Mouse (Mus musculus): ENCODE data around the gene Pgghg. TPM values are rescaled to one million over a fixed set of nuclear protein-coding genes. Genes with fewer than 3 reads are reported as not detected.

Gene Pgghg
- total and polyA plus RNA-seq, 3 experiments = 5.6 to 9.0 (median 7.5) TPM

GRCm38 (mm10) chr7:140952441-140952840, 11.2 kb downstream of the Pgghg start:
- H3K4me1 ChIP-seq (ENCODE audit: insufficient read depth, low read depth, low read length) = peaks cover 61% of the 10 kb centered on the region
- no peak for TF ChIP-seq CTCF (IDR thresholded peaks at IDR 0.05; ENCODE audit: low read depth, low read length)
- no peak for TF ChIP-seq TAL1 (conservative IDR thresholded peaks at IDR 0.05; ENCODE audit: low read depth, low read length)
- no peak for TF ChIP-seq GATA1 (IDR thresholded peaks at IDR 0.05; ENCODE audit: borderline replicate concordance, low read length)
- no peak for TF ChIP-seq POLR2AphosphoS5 (IDR thresholded peaks at IDR 0.05; ENCODE audit: insufficient replicate concordance, low read depth, low read length)
- no peak for TF ChIP-seq GATA2 (IDR thresholded peaks at IDR 0.05; ENCODE audit: borderline replicate concordance, low read depth, low read length)
- no peak for DNase-seq (ENCODE audit: low spot score)
- H3K4me3 ChIP-seq (ENCODE audit: low read depth, low read length) = no peak overlapping the region
- H3K27me3 ChIP-seq (ENCODE audit: insufficient read depth, low read length) = peaks cover 2% of the 10 kb centered on the region; the same call in 1 of the 2 replicates
- H3K36me3 ChIP-seq (replicated peaks) = peaks cover 53% of the 10 kb centered on the region
- no peaks in the 10 kb centered on the region for H3K9me3 ChIP-seq (replicated peaks)
- no peak for ATAC-seq (ENCODE audit: extremely low read depth, insufficient number of reproducible peaks, low FRiP score, poor library complexity, severe bottlenecking)

GRCm38 (mm10) chr7:140953133-140953532, 11.9 kb downstream of the Pgghg start:
- Histone ChIP-seq H3K4me1 (ENCODE audit: insufficient read depth, low read depth, low read length) (peaks cover 56% of the 10 kb centered on the region), H3K27me3 (ENCODE audit: insufficient read depth, low read length) (peaks cover 2% of the 10 kb centered on the region; the same call in 1 of the 2 replicates), H3K9me3 (replicated peaks) (no peaks in the 10 kb centered on the region), H3K36me3 (replicated peaks) (peaks cover 46% of the 10 kb centered on the region), H3K4me3 (ENCODE audit: low read depth, low read length) (no peak overlapping the region)
- no peak for DNase-seq (ENCODE audit: low spot score)
- TF ChIP-seq TAL1 (conservative IDR thresholded peaks at IDR 0.05; ENCODE audit: low read depth, low read length) (no peak), POLR2AphosphoS5 (IDR thresholded peaks at IDR 0.05; ENCODE audit: insufficient replicate concordance, low read depth, low read length) (no peak), CTCF (IDR thresholded peaks at IDR 0.05; ENCODE audit: low read depth, low read length) (no peak), GATA1 (IDR thresholded peaks at IDR 0.05; ENCODE audit: borderline replicate concordance, low read length) (no peak), GATA2 (IDR thresholded peaks at IDR 0.05; ENCODE audit: borderline replicate concordance, low read depth, low read length) (no peak)
- no peak for ATAC-seq (ENCODE audit: extremely low read depth, insufficient number of reproducible peaks, low FRiP score, poor library complexity, severe bottlenecking)

DNA sequence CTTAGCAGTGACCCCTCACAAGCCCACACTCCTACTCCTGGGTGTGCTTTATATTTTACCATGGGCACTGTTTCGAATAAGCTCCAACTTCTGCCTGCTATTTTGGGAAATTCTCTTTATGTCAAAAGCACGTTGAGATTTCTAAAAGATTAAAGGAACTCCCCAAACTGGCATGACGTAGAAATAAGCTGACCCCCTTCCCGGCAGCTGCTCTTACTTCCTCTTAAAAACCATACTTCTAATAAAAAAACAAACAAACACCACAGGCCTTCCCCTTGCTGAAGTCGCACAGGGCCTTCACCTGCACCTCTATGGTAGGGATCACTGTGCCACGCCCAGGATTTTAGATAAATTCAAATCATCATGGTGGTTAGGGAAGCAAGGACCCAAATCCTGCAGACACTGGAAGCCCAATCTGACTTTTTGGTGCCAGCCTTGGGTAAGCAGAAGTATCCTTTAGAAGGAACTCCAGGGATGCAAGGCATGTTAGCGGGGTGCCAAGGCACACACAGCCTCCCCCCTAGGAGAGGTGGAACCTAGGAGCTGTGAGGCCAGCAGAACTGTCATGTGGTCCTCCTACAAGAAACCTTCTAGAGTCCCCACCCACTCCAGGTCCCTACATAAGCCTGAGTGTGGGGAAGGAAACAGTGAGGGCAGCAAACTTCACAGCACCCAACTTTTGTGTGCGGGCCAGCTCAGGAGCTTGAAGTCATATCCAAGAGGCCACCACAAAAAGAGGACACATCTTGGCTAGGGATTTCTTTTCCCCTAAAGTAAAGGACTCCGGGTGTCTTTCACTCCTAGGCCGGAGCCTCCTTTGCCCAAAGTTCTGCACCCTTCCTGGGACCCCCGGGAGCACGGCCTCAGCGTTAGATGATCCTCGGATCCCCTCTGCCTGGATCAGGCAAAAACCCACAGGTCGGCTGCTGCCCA, 12.9 kb downstream of the Pgghg start:
- peak overlapping the region; percentile 70; the same call in 1 of the 2 replicates for H3K4me3 ChIP-seq (ENCODE audit: low read depth, low read length)
- H3K27me3 ChIP-seq (ENCODE audit: insufficient read depth, low read length) = peaks cover 2% of the 10 kb centered on the region; the same call in 1 of the 2 replicates
- DNase-seq (ENCODE audit: low spot score) = no peak
- ATAC-seq (ENCODE audit: extremely low read depth, insufficient number of reproducible peaks, low FRiP score, poor library complexity, severe bottlenecking) = no peak
- H3K36me3 ChIP-seq (replicated peaks) = peaks cover 37% of the 10 kb centered on the region
- H3K4me1 ChIP-seq (ENCODE audit: insufficient read depth, low read depth, low read length) = peaks cover 59% of the 10 kb centered on the region
- H3K9me3 ChIP-seq (replicated peaks) = no peaks in the 10 kb centered on the region
- TF ChIP-seq TAL1 (conservative IDR thresholded peaks at IDR 0.05; ENCODE audit: low read depth, low read length) = no peak
- TF ChIP-seq GATA1 (IDR thresholded peaks at IDR 0.05; ENCODE audit: borderline replicate concordance, low read length) = no peak
- TF ChIP-seq POLR2AphosphoS5 (IDR thresholded peaks at IDR 0.05; ENCODE audit: insufficient replicate concordance, low read depth, low read length) = no peak
- TF ChIP-seq GATA2 (IDR thresholded peaks at IDR 0.05; ENCODE audit: borderline replicate concordance, low read depth, low read length) = no peak
- TF ChIP-seq CTCF (IDR thresholded peaks at IDR 0.05; ENCODE audit: low read depth, low read length) = no peak

GRCm38 (mm10) chr7:140954733-140955071, 13.5 kb downstream of the Pgghg start:
- TF ChIP-seq GATA1 (IDR thresholded peaks at IDR 0.05; ENCODE audit: borderline replicate concordance, low read length) = no peak
- TF ChIP-seq GATA2 (IDR thresholded peaks at IDR 0.05; ENCODE audit: borderline replicate concordance, low read depth, low read length) = no peak
- no peak for TF ChIP-seq POLR2AphosphoS5 (IDR thresholded peaks at IDR 0.05; ENCODE audit: insufficient replicate concordance, low read depth, low read length)
- no peak for TF ChIP-seq CTCF (IDR thresholded peaks at IDR 0.05; ENCODE audit: low read depth, low read length)
- TF ChIP-seq TAL1 (conservative IDR thresholded peaks at IDR 0.05; ENCODE audit: low read depth, low read length) = no peak
- H3K4me3 ChIP-seq (ENCODE audit: low read depth, low read length) = peak overlapping the region; percentile 70
- H3K9me3 ChIP-seq (replicated peaks) = no peaks in the 10 kb centered on the region
- ATAC-seq (ENCODE audit: extremely low read depth, insufficient number of reproducible peaks, low FRiP score, poor library complexity, severe bottlenecking) (no peak), DNase-seq (ENCODE audit: low spot score) (no peak)
- peaks cover 30% of the 10 kb centered on the region for H3K36me3 ChIP-seq (replicated peaks)
- peaks cover 2% of the 10 kb centered on the region; the same call in 1 of the 2 replicates for H3K27me3 ChIP-seq (ENCODE audit: insufficient read depth, low read length)
- peaks cover 59% of the 10 kb centered on the region for H3K4me1 ChIP-seq (ENCODE audit: insufficient read depth, low read depth, low read length)

DNA sequence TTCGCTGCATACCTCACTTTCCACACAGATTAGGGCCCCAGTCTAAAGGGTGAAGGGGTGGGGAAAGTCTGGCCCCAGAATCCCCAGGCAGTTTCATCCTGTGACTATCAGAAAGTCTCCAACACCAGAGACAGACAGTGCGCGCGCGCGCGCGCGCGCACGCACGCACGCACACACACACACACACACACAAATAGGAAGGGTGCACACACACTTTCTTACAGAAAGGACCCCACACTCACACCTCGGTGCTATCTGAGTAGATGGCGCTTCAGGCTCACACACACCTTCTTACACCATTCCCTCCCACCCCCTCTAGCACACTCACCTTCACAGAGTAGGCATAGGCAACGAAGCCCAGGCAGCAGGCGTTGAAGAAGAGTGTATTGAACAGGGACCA, 14.2 kb downstream of the Pgghg start:
- Histone ChIP-seq H3K4me3 (ENCODE audit: low read depth, low read length) (peak overlapping the region; percentile 70), H3K4me1 (ENCODE audit: insufficient read depth, low read depth, low read length) (peaks cover 60% of the 10 kb centered on the region), H3K9me3 (replicated peaks) (no peaks in the 10 kb centered on the region), H3K27me3 (ENCODE audit: insufficient read depth, low read length) (peaks cover 7% of the 10 kb centered on the region), H3K36me3 (replicated peaks) (peaks cover 24% of the 10 kb centered on the region)
- DNase-seq (ENCODE audit: low spot score) (no peak), ATAC-seq (ENCODE audit: extremely low read depth, insufficient number of reproducible peaks, low FRiP score, poor library complexity, severe bottlenecking) (no peak)
- TF ChIP-seq GATA2 (IDR thresholded peaks at IDR 0.05; ENCODE audit: borderline replicate concordance, low read depth, low read length) = no peak
- no peak for TF ChIP-seq TAL1 (conservative IDR thresholded peaks at IDR 0.05; ENCODE audit: low read depth, low read length)
- TF ChIP-seq POLR2AphosphoS5 (IDR thresholded peaks at IDR 0.05; ENCODE audit: insufficient replicate concordance, low read depth, low read length) = no peak

GRCm38 (mm10) chr7:140955758-140956555, 14.8 kb downstream of the Pgghg start, which contains the start of the genes Gm45717 and Ifitm2:
Gene Gm45717 (minus strand): TSS chr7:140955937.
Gene Ifitm2 (minus strand): TSS chr7:140955987.
- DNase-seq (ENCODE audit: low spot score) (peak; percentile 52), ATAC-seq (ENCODE audit: extremely low read depth, insufficient number of reproducible peaks, low FRiP score, poor library complexity, severe bottlenecking) (peak; percentile 83)
- TF ChIP-seq CTCF (IDR thresholded peaks at IDR 0.05; ENCODE audit: low read depth, low read length) = no peak
- no peak for TF ChIP-seq TAL1 (conservative IDR thresholded peaks at IDR 0.05; ENCODE audit: low read depth, low read length)
- TF ChIP-seq GATA2 (IDR thresholded peaks at IDR 0.05; ENCODE audit: borderline replicate concordance, low read depth, low read length) = no peak
- no peak for TF ChIP-seq POLR2AphosphoS5 (IDR thresholded peaks at IDR 0.05; ENCODE audit: insufficient replicate concordance, low read depth, low read length)
- TF ChIP-seq GATA1 (IDR thresholded peaks at IDR 0.05; ENCODE audit: borderline replicate concordance, low read length) = no peak
- H3K9me3 ChIP-seq (replicated peaks) = no peaks in the 10 kb centered on the region
- H3K36me3 ChIP-seq (replicated peaks) = peaks cover 18% of the 10 kb centered on the region
- peaks cover 7% of the 10 kb centered on the region for H3K27me3 ChIP-seq (ENCODE audit: insufficient read depth, low read length)
- peak within 1 kb of the TSS; percentile 70 for H3K4me3 ChIP-seq (ENCODE audit: low read depth, low read length)
- peaks cover 55% of the 10 kb centered on the region for H3K4me1 ChIP-seq (ENCODE audit: insufficient read depth, low read depth, low read length)

Data from G1E (cell line).